ENCODE assay signal across 11 mouse cellular contexts in the genomic region with DNA sequence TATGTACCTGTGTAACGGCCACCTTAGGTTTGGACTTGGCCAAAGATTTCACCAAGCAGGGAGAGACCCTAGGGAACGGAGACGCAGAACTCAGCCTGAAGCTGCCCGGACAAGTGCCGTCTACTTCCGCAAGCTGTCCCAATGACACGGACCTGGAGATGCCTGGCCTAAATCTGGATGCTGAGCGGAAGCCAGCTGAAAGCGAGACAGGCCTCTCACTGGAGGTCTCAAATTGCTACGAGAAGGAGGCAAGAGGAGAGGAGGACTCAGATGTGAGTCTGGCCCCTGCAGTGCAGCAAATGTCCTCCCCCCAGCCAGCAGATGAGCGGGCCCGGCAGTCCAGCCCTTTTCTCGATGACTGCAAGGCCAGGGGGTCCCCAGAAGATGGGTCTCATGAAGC. TPM values are rescaled to one million over a fixed set of nuclear protein-coding genes. Genes with fewer than 3 reads are reported as not detected.
DNase-seq lines count a peak whose midpoint lies in the region; ATAC-seq and TF ChIP-seq lines count a peak whose summit lies in the region.
"Had no signal": no experiment of that assay in that cellular context is flagged by ENCODE, and none has a peak within 500 bp of the region (broad histone marks: within the 10 kb centered on the region; RNA-seq: fewer than 3 reads in every experiment).

No protein-coding gene starts in this region.

- H3K9me3 ChIP-seq in embryonic facial prominence, embryonic 14.5 days (ENCODE audit: control insufficient read depth, low read length): no peaks in the 10 kb centered on the region
- no peaks in the 10 kb centered on the region for H3K9me3 ChIP-seq in neural tube, embryonic 15.5 days (replicated peaks)

- no peak overlapping the region for H3K9ac ChIP-seq in embryonic facial prominence, embryonic 14.5 days (ENCODE audit: low read depth, low read length)
- H3K9ac ChIP-seq in neural tube, embryonic 15.5 days (replicated peaks): no peak overlapping the region
- H3K9ac ChIP-seq: liver, postnatal 0 days had no signal

- H3K27ac ChIP-seq in layer of hippocampus, adult 2 months: peak overlapping the region; percentile 91
- H3K27ac ChIP-seq in embryonic facial prominence, embryonic 14.5 days (replicated peaks; ENCODE audit: low read depth, low read length): peak overlapping the region; percentile 82
- peak overlapping the region; percentile 83 for H3K27ac ChIP-seq in neural tube, embryonic 15.5 days (replicated peaks)

- peaks cover 37% of the 10 kb centered on the region for H3K4me1 ChIP-seq in embryonic facial prominence, embryonic 14.5 days (ENCODE audit: control insufficient read depth, insufficient read depth, low read length)
- peaks cover 44% of the 10 kb centered on the region for H3K4me1 ChIP-seq in neural tube, embryonic 15.5 days

- no peak for ATAC-seq in embryonic facial prominence, embryonic 14.5 days (ENCODE audit: low read depth)
- no peak for ATAC-seq in neural tube, embryonic 15.5 days (ENCODE audit: low FRiP score)

- H3K27me3 ChIP-seq in embryonic facial prominence, embryonic 14.5 days (replicated peaks; ENCODE audit: control insufficient read depth, insufficient read depth, low read length): no peaks in the 10 kb centered on the region
- H3K27me3 ChIP-seq in neural tube, embryonic 15.5 days (replicated peaks): peaks cover 6% of the 10 kb centered on the region; the same call in 1 of the 2 replicates

- no peaks in the 10 kb centered on the region for H3K36me3 ChIP-seq in embryonic facial prominence, embryonic 14.5 days (ENCODE audit: control insufficient read depth, insufficient read depth, low read length)
- H3K36me3 ChIP-seq in neural tube, embryonic 15.5 days: no peaks in the 10 kb centered on the region

- intact Hi-C loops in gastrocnemius, postnatal 14 days (cut with DNase I; ENCODE audit: low total_unique reads): no loop called here

- DNase-seq in layer of hippocampus, adult 2 months (ENCODE audit: low spot score in 2 of 2): no peak
- no peak for DNase-seq in layer of hippocampus, adult 9-11 months
- DNase-seq in embryonic facial prominence, embryonic 14.5 days (ENCODE audit: low spot score): no peak
- peak; percentile 69 for DNase-seq in gastrocnemius, postnatal 14 days
- DNase-seq in thymus, postnatal 10 days (ENCODE audit: low spot score in 2 of 2): no peak
- no peak for DNase-seq in layer of hippocampus, adult 9-10 months (ENCODE audit: low spot score)
- no peak for DNase-seq in embryo, embryonic 10.5 days (ENCODE audit: low spot score)
- DNase-seq: kidney, postnatal 10 days; liver, postnatal 0 days; thymus, adult 2 months had no signal

- H3K4me2 ChIP-seq in embryonic facial prominence, embryonic 14.5 days (ENCODE audit: low read depth, low read length): no peak overlapping the region
- no peak overlapping the region for H3K4me2 ChIP-seq in neural tube, embryonic 15.5 days

- 61% methylated on average over 13 of the region's 13 CpGs for WGBS in embryonic facial prominence, embryonic 14.5 days
- WGBS in neural tube, embryonic 15.5 days: 87% methylated on average over 13 of the region's 13 CpGs

- H3K4me3 ChIP-seq in layer of hippocampus, adult 2 months: no peak overlapping the region
- no peak overlapping the region for H3K4me3 ChIP-seq in embryonic facial prominence, embryonic 14.5 days (ENCODE audit: low read depth, low read length)
- no peak overlapping the region for H3K4me3 ChIP-seq in neural tube, embryonic 15.5 days (replicated peaks)

- no peak for TF ChIP-seq CTCF in layer of hippocampus, adult 2 months (conservative IDR thresholded peaks at IDR 0.05)

RNA-seq across cellular contexts. Expression of a gene that starts 40.7 kb away (rescaled TPM):
- 100 to 1,000 TPM; 118 to 119 TPM for total RNA-seq in layer of hippocampus, adult 2 months (2021)
- polyA plus RNA-seq in embryonic facial prominence, embryonic 14.5 days (2014; fragmentation: Nextera tagmentation; extraction: Ambion mirVana): 80.5 and 87.2 TPM in 2 replicates
- total RNA-seq in gastrocnemius, postnatal 14 days (2021): 10 to 100 TPM; 20.6 to 22.4 TPM
- polyA plus RNA-seq in neural tube, embryonic 15.5 days (2015; fragmentation: Nextera tagmentation; extraction: Ambion mirVana): 60.3 and 69.1 TPM in 2 replicates

Comparison
In these comparisons a context has a peak if more than half of its experiments do, and no peak if none do; other contexts are left out.
1. RNA of a gene that starts 40.7 kb away (total RNA-seq): 118 to 119 TPM in layer of hippocampus, adult 2 months; 20.6 to 22.4 TPM in gastrocnemius, postnatal 14 days; every median in the first group is over 4 times any median in the second.
2. Peak in every context shown above with its lines, with median percentiles within 50 percentile points of each other: H3K27ac ChIP-seq.